Comparison of ENCODE assay signal across 28 mouse cellular contexts in genomic region chr14:116837235-116837634, GRCm38 (mm10).
DNase-seq lines count a peak whose midpoint lies in the region; ATAC-seq and TF ChIP-seq lines count a peak whose summit lies in the region.
"Had no signal": no experiment of that assay in that cellular context is flagged by ENCODE, and none has a peak within 500 bp of the region (broad histone marks: within the 10 kb centered on the region; RNA-seq: fewer than 3 reads in every experiment).

No protein-coding gene starts in this region.

- no peak for ATAC-seq in kidney, postnatal 0 days (replicated peaks; ENCODE audit: low FRiP score, low read depth)
- ATAC-seq: activated CD4-positive, CD25-positive, alpha-beta regulatory T cell, adult 4 months; CD4-positive, CD25-positive, alpha-beta regulatory T cell, adult 4 months; forebrain, embryonic 15.5 days; Patski had no signal

- WGBS in kidney, postnatal 0 days: 29% methylated on average over 6 of the region's 6 CpGs

- no peak overlapping the region for H3K27ac ChIP-seq in kidney, postnatal 0 days
- no peak overlapping the region for H3K27ac ChIP-seq in ES-E14 (ENCODE audit: insufficient read depth, low read depth, low read length, poor library complexity, severe bottlenecking)
- H3K27ac ChIP-seq: embryonic facial prominence, embryonic 10.5 days; embryonic facial prominence, embryonic 13.5 days; forebrain, embryonic 12.5 days; forebrain, embryonic 15.5 days; heart, embryonic 15.5 days; hindbrain, embryonic 10.5 days; hindbrain, embryonic 15.5 days had no signal

- H3K9me3 ChIP-seq in kidney, postnatal 0 days (replicated peaks; ENCODE audit: low read length): no peaks in the 10 kb centered on the region
- no peaks in the 10 kb centered on the region for H3K9me3 ChIP-seq in ES-E14 (ENCODE audit: control insufficient read depth, insufficient read depth, low read depth, low read length)
- H3K9me3 ChIP-seq: embryonic facial prominence, embryonic 10.5 days; embryonic facial prominence, embryonic 13.5 days; forebrain, embryonic 12.5 days; forebrain, embryonic 15.5 days; heart, embryonic 12.5 days; heart, embryonic 15.5 days; hindbrain, embryonic 10.5 days; hindbrain, embryonic 15.5 days had no signal

- no peak overlapping the region for H3K4me3 ChIP-seq in kidney, postnatal 0 days (replicated peaks; ENCODE audit: low read depth, low read length)
- H3K4me3 ChIP-seq in ES-E14 (ENCODE audit: insufficient read depth in 1 of 2, low read depth in 1 of 2, low read length in 2 of 2, poor library complexity in 1 of 2, severe bottlenecking in 1 of 2): no peak overlapping the region
- H3K4me3 ChIP-seq: embryonic facial prominence, embryonic 10.5 days; embryonic facial prominence, embryonic 13.5 days; erythroblast, embryonic 14.5 days; forebrain, embryonic 12.5 days; forebrain, embryonic 15.5 days; heart, embryonic 12.5 days; heart, embryonic 15.5 days; hindbrain, embryonic 10.5 days; hindbrain, embryonic 15.5 days had no signal

- peak; percentile 41 for DNase-seq in kidney, postnatal 0 days (ENCODE audit: low spot score)
- DNase-seq in kidney, postnatal 25 days: no peak
- peak; percentile 6 for DNase-seq in ES-CJ7 (ENCODE audit: low read depth, low spot score)
- DNase-seq in ES-E14 (ENCODE audit: low read depth, low spot score): peak; percentile 8
- DNase-seq in mesoderm, embryonic 11.5 days (ENCODE audit: low read depth, low spot score): peak; percentile 2
- DNase-seq in spleen, postnatal 36 days (ENCODE audit: low spot score in 2 of 2): no peak
- DNase-seq: adrenal gland, adult 8-10 months; adrenal gland, postnatal 25 days; cerebellum, adult 18-20 months; cerebellum, adult 9-10 months; cerebellum, postnatal 14 days; gastrocnemius, postnatal 25 days; heart, adult 18-20 months; heart, postnatal 10 days; heart, postnatal 36 days had no signal

- no peak overlapping the region for H3K9ac ChIP-seq in kidney, postnatal 0 days (ENCODE audit: low read depth, low read length)
- no peak overlapping the region for H3K9ac ChIP-seq in ES-E14 (ENCODE audit: insufficient read depth, low read depth, low read length, poor library complexity, severe bottlenecking)
- H3K9ac ChIP-seq: embryonic facial prominence, embryonic 13.5 days; forebrain, embryonic 12.5 days; forebrain, embryonic 15.5 days; heart, embryonic 12.5 days; heart, embryonic 15.5 days; hindbrain, embryonic 15.5 days had no signal

- H3K27me3 ChIP-seq in kidney, postnatal 0 days (ENCODE audit: insufficient read depth, low read length): no peaks in the 10 kb centered on the region
- H3K27me3 ChIP-seq: embryonic facial prominence, embryonic 13.5 days; forebrain, embryonic 12.5 days; forebrain, embryonic 15.5 days; heart, embryonic 12.5 days; heart, embryonic 15.5 days; hindbrain, embryonic 15.5 days had no signal

- in situ Hi-C loops in ES-E14 (cut with MboI; ENCODE audit: low sequenced_read_pairs in 2 of 2, unreplicated experiment in 2 of 2): no loop called here

- no peaks in the 10 kb centered on the region for H3K4me1 ChIP-seq in kidney, postnatal 0 days (replicated peaks; ENCODE audit: insufficient read depth, low read length)
- H3K4me1 ChIP-seq in ES-E14 (ENCODE audit: control insufficient read depth in 2 of 2, insufficient read depth in 2 of 2, low read length in 2 of 2, poor library complexity in 1 of 2): no peaks in the 10 kb centered on the region
- H3K4me1 ChIP-seq: embryonic facial prominence, embryonic 10.5 days; embryonic facial prominence, embryonic 13.5 days; forebrain, embryonic 12.5 days; forebrain, embryonic 15.5 days; heart, embryonic 12.5 days; heart, embryonic 15.5 days; hindbrain, embryonic 10.5 days; hindbrain, embryonic 15.5 days had no signal

- H3K4me2 ChIP-seq in kidney, postnatal 0 days (ENCODE audit: low read length): no peak overlapping the region
- H3K4me2 ChIP-seq: embryonic facial prominence, embryonic 13.5 days; forebrain, embryonic 12.5 days; forebrain, embryonic 15.5 days; heart, embryonic 12.5 days; heart, embryonic 15.5 days; hindbrain, embryonic 15.5 days had no signal

- H3K36me3 ChIP-seq in kidney, postnatal 0 days (ENCODE audit: insufficient read depth, low read length): no peaks in the 10 kb centered on the region
- H3K36me3 ChIP-seq in ES-E14 (ENCODE audit: control insufficient read depth, insufficient read depth, low read length, poor library complexity, severe bottlenecking): no peaks in the 10 kb centered on the region
- H3K36me3 ChIP-seq: embryonic facial prominence, embryonic 10.5 days; embryonic facial prominence, embryonic 13.5 days; forebrain, embryonic 12.5 days; forebrain, embryonic 15.5 days; G1E; heart, embryonic 12.5 days; heart, embryonic 15.5 days; hindbrain, embryonic 10.5 days; hindbrain, embryonic 15.5 days had no signal

- TF ChIP-seq CTCF in kidney, postnatal 0 days (IDR thresholded peaks at IDR 0.05; ENCODE audit: low read depth): no peak

TF ChIP-seq in ES-E14, 5 proteins besides CTCF, POLR2A, EP300 and RAD21:
- no peak for TF ChIP-seq CHD2 (IDR thresholded peaks at IDR 0.05; ENCODE audit: low read depth, low read length)
- no peak for TF ChIP-seq ZC3H11A (IDR thresholded peaks at IDR 0.05; ENCODE audit: borderline replicate concordance, low read depth, low read length)
- no peak for TF ChIP-seq HCFC1 (IDR thresholded peaks at IDR 0.05; ENCODE audit: borderline replicate concordance, insufficient read depth, low read length)
- TF ChIP-seq ZNF384 (IDR thresholded peaks at IDR 0.05; ENCODE audit: low read depth, low read length): no peak
- no peak for TF ChIP-seq MAFK (IDR thresholded peaks at IDR 0.05; ENCODE audit: insufficient read depth, low read depth, low read length)

Comparison
In these comparisons a context has a peak if more than half of its experiments do, and no peak if none do; other contexts are left out.
1. DNase-seq: peak in kidney, postnatal 0 days (single experiment), ES-CJ7 (single experiment), ES-E14 (single experiment) and mesoderm, embryonic 11.5 days (single experiment); none in kidney, postnatal 25 days (0 of 2) and spleen, postnatal 36 days (0 of 2).